Mouse (Mus musculus): ENCODE measurements at regions not wholly inside any gene's neighbourhood (a gene's known extent, or its start where the extent isn't known, plus 50 kb on each side); places are given as distances from the start of the nearest gene placed in this dataset.

DNA sequence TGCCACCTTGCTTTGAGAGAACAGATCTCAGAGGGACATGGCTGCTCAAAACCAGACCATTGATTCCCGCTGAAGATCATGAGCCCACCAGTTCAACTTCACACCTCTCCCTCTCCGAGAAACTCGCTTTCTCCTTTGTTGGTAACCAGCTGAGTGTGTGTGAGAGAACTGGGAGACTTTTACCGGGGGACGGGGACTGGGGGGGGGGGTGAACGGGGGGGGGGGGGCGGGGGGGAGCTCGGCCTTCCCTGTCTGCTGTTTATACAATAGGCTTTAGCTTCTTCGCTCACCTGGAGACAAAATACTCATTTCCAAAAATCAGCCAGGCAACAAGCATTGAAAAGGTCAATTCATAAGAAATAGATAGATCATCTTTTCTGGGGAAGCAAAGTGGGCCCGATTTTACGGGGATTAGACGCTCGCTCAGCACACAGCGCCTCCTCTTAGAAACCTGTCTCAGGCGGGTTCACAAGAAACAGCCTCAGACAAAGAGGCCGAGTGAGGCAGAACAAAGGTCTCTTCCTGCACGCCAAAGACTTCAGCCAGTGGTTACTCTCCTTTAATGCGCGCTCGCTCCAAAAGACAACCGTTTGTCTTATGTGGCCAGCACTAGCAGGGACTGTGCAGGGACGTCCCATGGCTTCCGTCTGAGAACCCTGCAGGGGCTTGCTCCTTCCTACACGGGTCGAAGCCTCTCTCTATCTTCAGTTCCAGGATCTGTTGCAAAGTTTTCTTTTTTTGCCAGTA, 202.7 kb downstream of the Irs2 start:
- no peak overlapping the region for H3K27ac ChIP-seq (ENCODE audit: insufficient read depth, low read depth, low read length)
- H3K36me3 ChIP-seq (ENCODE audit: control insufficient read depth, insufficient read depth, low read length) = no peaks in the 10 kb centered on the region
- H3K4me1 ChIP-seq (ENCODE audit: control insufficient read depth, insufficient read depth, low read length) = no peaks in the 10 kb centered on the region
- peak; percentile 60 for DNase-seq
- 19% methylated on average over 25 of the region's 25 CpGs for WGBS
- H3K4me3 ChIP-seq (ENCODE audit: insufficient read depth, low read depth, low read length) = no peak overlapping the region
- no peaks in the 10 kb centered on the region for H3K27me3 ChIP-seq (replicated peaks; ENCODE audit: control insufficient read depth, insufficient read depth, low read length)
- no peak for TF ChIP-seq CTCF (conservative IDR thresholded peaks at IDR 0.05; ENCODE audit: insufficient read depth, insufficient read length, low read depth, low read length)
- TF ChIP-seq POLR2A (IDR thresholded peaks at IDR 0.05; ENCODE audit: low read depth, low read length) = no peak

DNA sequence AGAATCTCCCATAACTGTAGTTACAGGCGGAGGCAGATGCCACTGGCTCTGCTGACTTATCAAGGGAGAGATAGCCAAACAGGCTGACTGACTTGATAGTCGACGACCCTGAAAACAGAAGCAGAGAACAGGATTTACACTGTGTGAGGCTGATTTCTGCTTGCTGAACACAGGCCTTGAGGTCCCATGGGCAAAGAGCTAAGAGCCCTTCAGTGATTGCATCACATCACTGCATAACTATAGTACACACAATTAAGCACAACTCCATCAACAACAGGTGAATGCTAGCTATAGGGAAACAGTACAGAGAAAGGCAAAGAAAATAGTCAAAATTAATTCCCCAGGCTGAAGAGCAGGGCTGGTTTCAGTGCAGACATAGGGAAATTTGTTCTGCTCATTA, 203.3 kb downstream of the Irs2 start:
- Histone ChIP-seq H3K4me1 (ENCODE audit: control insufficient read depth, insufficient read depth, low read length) (no peaks in the 10 kb centered on the region), H3K27me3 (replicated peaks; ENCODE audit: control insufficient read depth, insufficient read depth, low read length) (no peaks in the 10 kb centered on the region), H3K27ac (ENCODE audit: insufficient read depth, low read depth, low read length) (no peak overlapping the region), H3K36me3 (ENCODE audit: control insufficient read depth, insufficient read depth, low read length) (no peaks in the 10 kb centered on the region), H3K4me3 (ENCODE audit: insufficient read depth, low read depth, low read length) (no peak overlapping the region)
- TF ChIP-seq POLR2A (IDR thresholded peaks at IDR 0.05; ENCODE audit: low read depth, low read length) (no peak), CTCF (conservative IDR thresholded peaks at IDR 0.05; ENCODE audit: insufficient read depth, insufficient read length, low read depth, low read length) (no peak)
- DNase-seq = no peak
- 67% methylated on average over 3 of the region's 3 CpGs for WGBS

DNA sequence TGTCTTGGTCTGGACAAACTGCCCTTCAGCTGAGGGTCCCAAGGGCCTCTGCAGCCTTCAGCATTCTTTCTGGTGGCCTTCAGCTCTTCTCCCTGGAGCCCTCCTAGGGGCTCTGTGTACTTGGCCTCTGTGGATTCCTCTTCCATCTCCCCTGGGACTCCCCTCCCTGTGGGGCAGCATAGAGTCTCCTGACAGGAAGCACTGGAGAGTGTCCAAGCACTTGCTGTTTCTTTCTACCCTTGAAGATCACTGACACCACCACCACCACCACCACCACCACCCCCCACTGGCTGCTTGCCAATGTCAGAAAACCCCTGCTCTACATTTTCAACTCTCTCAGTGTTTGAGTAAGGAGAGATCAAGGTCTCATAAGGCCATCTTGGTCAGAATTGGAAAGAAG, 206.3 kb downstream of the Irs2 start:
- H3K4me1 ChIP-seq (ENCODE audit: control insufficient read depth, insufficient read depth, low read length) = no peaks in the 10 kb centered on the region
- H3K36me3 ChIP-seq (ENCODE audit: control insufficient read depth, insufficient read depth, low read length) = no peaks in the 10 kb centered on the region
- TF ChIP-seq CTCF (conservative IDR thresholded peaks at IDR 0.05; ENCODE audit: insufficient read depth, insufficient read length, low read depth, low read length) (no peak), POLR2A (IDR thresholded peaks at IDR 0.05; ENCODE audit: low read depth, low read length) (no peak)
- no peaks in the 10 kb centered on the region for H3K27me3 ChIP-seq (replicated peaks; ENCODE audit: control insufficient read depth, insufficient read depth, low read length)
- H3K4me3 ChIP-seq (ENCODE audit: insufficient read depth, low read depth, low read length) = no peak overlapping the region
- DNase-seq = peak; percentile 38
- H3K27ac ChIP-seq (ENCODE audit: insufficient read depth, low read depth, low read length) = no peak overlapping the region

DNA sequence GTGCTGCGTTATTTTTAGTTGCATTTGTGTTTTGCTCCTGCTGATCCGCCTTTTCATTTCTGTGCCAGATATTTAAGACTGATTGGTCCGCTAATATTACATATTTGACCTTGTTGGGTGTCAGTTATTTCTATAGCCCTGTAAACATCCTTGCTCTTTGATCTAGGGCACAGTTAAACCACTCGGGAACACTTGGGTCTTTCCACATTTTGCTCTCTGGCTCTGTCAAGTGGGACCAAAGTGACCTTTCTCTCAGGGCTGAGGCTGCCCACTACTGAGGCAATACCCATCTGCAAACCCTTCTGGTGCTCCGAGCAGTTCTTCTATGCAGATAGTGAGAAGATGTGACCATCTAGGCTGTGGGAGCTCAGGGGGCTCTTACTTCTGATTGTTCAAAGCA, 206.7 kb downstream of the Irs2 start:
- DNase-seq = peak; percentile 6
- WGBS = 67% methylated on average over 5 of the region's 5 CpGs
- TF ChIP-seq POLR2A (IDR thresholded peaks at IDR 0.05; ENCODE audit: low read depth, low read length) (no peak), CTCF (conservative IDR thresholded peaks at IDR 0.05; ENCODE audit: insufficient read depth, insufficient read length, low read depth, low read length) (no peak)
- Histone ChIP-seq H3K27ac (ENCODE audit: insufficient read depth, low read depth, low read length) (no peak overlapping the region), H3K4me3 (ENCODE audit: insufficient read depth, low read depth, low read length) (no peak overlapping the region), H3K4me1 (ENCODE audit: control insufficient read depth, insufficient read depth, low read length) (no peaks in the 10 kb centered on the region), H3K36me3 (ENCODE audit: control insufficient read depth, insufficient read depth, low read length) (no peaks in the 10 kb centered on the region), H3K27me3 (replicated peaks; ENCODE audit: control insufficient read depth, insufficient read depth, low read length) (no peaks in the 10 kb centered on the region)

DNA sequence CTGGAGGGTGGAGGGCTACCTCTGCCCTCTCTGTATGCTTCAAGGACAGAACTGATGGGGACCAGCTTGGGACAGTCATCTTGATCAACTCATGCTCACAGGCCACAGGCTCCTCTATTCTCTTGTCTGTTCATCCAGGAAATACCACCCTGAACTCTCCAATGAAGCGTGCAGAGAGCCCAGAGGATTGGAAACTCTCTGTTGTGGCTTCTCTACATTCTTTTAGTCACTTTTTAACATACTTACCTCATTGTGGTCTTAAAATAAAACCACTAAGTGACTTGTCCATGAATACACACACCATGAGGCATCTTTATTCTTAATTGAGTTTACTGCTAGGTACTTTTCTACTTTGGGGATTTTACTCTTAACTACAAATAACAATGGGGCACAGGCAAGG, 209.8 kb downstream of the Irs2 start:
- no peak overlapping the region for H3K4me3 ChIP-seq (ENCODE audit: insufficient read depth, low read depth, low read length)
- no peaks in the 10 kb centered on the region for H3K36me3 ChIP-seq (ENCODE audit: control insufficient read depth, insufficient read depth, low read length)
- no peak overlapping the region for H3K27ac ChIP-seq (ENCODE audit: insufficient read depth, low read depth, low read length)
- no peak for DNase-seq
- TF ChIP-seq POLR2A (IDR thresholded peaks at IDR 0.05; ENCODE audit: low read depth, low read length) (no peak), CTCF (conservative IDR thresholded peaks at IDR 0.05; ENCODE audit: insufficient read depth, insufficient read length, low read depth, low read length) (no peak)
- H3K27me3 ChIP-seq (replicated peaks; ENCODE audit: control insufficient read depth, insufficient read depth, low read length) = no peaks in the 10 kb centered on the region
- H3K4me1 ChIP-seq (ENCODE audit: control insufficient read depth, insufficient read depth, low read length) = no peaks in the 10 kb centered on the region
- WGBS = 62% methylated on average over 1 of the region's 1 CpGs

DNA sequence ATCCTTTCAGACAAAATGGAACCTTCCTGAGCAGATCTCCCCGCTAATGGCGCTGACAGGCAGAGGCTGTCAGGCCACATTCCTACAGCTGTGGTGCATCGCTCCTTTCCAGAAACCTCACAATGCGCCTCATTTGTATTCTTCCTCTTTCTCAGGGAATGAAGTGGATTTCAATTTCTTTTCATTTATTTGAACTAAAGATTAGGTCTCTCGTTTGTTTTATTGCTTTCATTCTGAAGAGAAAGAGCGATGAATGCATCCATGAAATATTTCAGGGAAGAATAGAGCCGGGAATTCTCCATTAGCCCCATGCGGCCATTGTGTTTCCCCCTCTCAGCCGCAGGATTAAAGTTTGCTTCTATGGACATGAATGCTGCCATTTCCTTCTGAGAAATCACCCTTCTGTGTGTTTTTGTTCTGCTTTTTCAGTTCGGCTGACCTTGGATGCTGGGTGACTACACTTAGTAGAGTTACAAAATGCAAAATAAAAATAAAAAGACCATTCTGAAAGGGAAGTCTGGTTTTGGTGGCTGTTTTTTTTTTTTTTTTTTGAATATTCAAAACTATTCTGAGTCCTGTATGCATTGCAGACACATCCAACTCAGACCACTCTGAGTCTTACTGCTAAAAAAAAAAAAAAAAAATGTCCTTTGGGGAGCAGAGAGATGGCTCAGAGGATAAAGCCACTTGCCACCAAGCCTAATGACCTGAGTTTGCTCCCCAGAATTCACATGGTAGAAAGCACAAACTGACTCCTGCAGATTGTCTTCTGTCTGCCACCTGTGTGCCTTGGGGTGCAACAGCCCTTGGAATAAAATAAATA, 213.7 kb downstream of the Irs2 start:
- WGBS = 81% methylated on average over 10 of the region's 10 CpGs
- DNase-seq = no peak

DNA sequence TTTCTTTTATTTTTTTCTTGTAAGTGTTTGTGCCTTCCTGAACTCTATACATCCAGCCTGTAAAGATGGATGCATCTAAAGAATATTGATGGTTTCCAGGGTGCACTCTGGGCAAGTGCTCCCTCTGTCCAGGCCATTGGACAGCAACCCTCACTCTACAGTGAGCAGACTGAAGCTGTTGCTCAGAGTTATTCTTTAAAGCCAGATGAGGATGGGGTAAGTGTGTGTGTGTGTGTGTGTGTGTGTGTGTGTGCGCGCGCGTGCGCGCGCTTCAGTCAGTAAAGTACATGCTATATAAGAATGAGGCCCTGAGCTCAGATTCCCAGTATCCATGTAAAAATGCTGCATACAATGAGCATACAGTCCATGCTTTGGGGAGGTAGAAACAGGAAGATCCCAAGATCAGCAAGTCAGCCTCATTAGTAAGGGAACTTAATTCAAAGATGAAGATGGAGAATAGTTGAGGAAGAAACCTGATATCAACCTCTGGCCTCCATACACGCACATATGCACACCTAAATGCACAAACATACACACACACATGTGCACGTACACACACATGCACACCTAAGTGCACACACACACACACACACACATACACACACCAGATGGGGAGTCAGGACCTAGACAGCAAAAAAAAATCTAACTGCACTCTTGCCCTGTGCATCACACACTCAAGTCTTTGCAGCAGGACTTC, 214.4 kb downstream of the Irs2 start:
- H3K4me3 ChIP-seq (ENCODE audit: insufficient read depth, low read depth, low read length) = no peak overlapping the region
- no peak overlapping the region for H3K27ac ChIP-seq (ENCODE audit: insufficient read depth, low read depth, low read length)
- H3K36me3 ChIP-seq (ENCODE audit: control insufficient read depth, insufficient read depth, low read length) = no peaks in the 10 kb centered on the region
- H3K27me3 ChIP-seq (replicated peaks; ENCODE audit: control insufficient read depth, insufficient read depth, low read length) = no peaks in the 10 kb centered on the region
- TF ChIP-seq POLR2A (IDR thresholded peaks at IDR 0.05; ENCODE audit: low read depth, low read length) = no peak
- TF ChIP-seq CTCF (conservative IDR thresholded peaks at IDR 0.05; ENCODE audit: insufficient read depth, insufficient read length, low read depth, low read length) = no peak
- 97% methylated on average over 9 of the region's 9 CpGs for WGBS
- no peaks in the 10 kb centered on the region for H3K4me1 ChIP-seq (ENCODE audit: control insufficient read depth, insufficient read depth, low read length)
- no peak for DNase-seq

More for the DNA sequence above, 213.7 kb downstream of the Irs2 start:
- no peak overlapping the region for H3K4me3 ChIP-seq (ENCODE audit: insufficient read depth, low read depth, low read length)
- H3K27ac ChIP-seq (ENCODE audit: insufficient read depth, low read depth, low read length) = no peak overlapping the region
- H3K36me3 ChIP-seq (ENCODE audit: control insufficient read depth, insufficient read depth, low read length) = no peaks in the 10 kb centered on the region
- no peaks in the 10 kb centered on the region for H3K4me1 ChIP-seq (ENCODE audit: control insufficient read depth, insufficient read depth, low read length)
- no peaks in the 10 kb centered on the region for H3K27me3 ChIP-seq (replicated peaks; ENCODE audit: control insufficient read depth, insufficient read depth, low read length)
- TF ChIP-seq CTCF (conservative IDR thresholded peaks at IDR 0.05; ENCODE audit: insufficient read depth, insufficient read length, low read depth, low read length) = no peak
- TF ChIP-seq POLR2A (IDR thresholded peaks at IDR 0.05; ENCODE audit: low read depth, low read length) = no peak
